Mouse (Mus musculus): Measurements from ENCODE around the gene Lhpp. TPM values are rescaled to one million over a fixed set of nuclear protein-coding genes. Genes with fewer than 3 reads are reported as not detected.
A peak's percentile ranks its signal among the peaks of the same experiment; 100 is the strongest.

Gene Lhpp
- polyA plus RNA-seq, 1 experiment from 2014 or later, result 15.1 TPM

GRCm38 (mm10) chr7:132703515-132704309 is 93.3 kb downstream of the Lhpp start:
- DNase-seq (ENCODE audit: low spot score) (no peak), ATAC-seq (replicated peaks; ENCODE audit: low FRiP score) (no peak)
- Histone ChIP-seq H3K9ac (ENCODE audit: low read length) (no peak overlapping the region), H3K9me3 (ENCODE audit: control insufficient read depth, low read length) (no peaks in the 10 kb centered on the region), H3K4me2 (ENCODE audit: low read depth, low read length, severe bottlenecking) (no peak overlapping the region), H3K27me3 (ENCODE audit: control insufficient read depth, insufficient read depth, low read length) (no peaks in the 10 kb centered on the region), H3K36me3 (ENCODE audit: control insufficient read depth, insufficient read depth, low read length) (no peaks in the 10 kb centered on the region), H3K27ac (ENCODE audit: low read depth, low read length) (no peak overlapping the region), H3K4me1 (replicated peaks; ENCODE audit: control insufficient read depth, insufficient read depth, low read length) (no peaks in the 10 kb centered on the region), H3K4me3 (ENCODE audit: low read depth, low read length) (no peak overlapping the region)
- WGBS, result 85% methylated on average over 9 of the region's 9 CpGs

DNA sequence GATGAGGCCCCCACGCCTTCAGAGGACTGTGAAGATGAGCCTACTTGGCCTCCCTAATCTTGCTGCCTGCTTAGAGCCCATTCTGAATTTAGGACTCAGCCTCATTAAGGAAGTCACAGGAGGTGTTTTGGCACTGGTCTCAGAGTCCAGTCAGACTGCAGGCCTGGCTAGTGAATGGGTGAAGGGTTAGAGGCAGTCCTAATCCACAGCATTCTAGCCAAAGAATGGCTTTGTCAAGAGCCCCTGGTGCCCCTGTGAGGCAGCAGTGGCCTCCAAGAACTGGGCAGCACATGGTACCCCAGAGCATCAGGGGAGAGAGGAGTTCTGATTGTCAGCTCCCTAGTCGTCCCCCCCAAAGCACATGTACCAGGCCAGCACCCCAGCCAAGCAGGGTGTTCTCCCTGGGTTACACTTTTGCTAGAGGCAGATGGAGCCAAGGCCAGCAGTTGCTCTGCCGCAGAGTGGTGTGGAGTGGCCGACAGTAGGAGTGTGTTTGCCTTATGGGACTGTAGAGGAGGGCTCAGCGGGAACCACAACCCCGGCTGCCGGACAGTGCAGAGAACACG is 94.0 kb downstream of the Lhpp start:
- Histone ChIP-seq H3K9me3 (ENCODE audit: control insufficient read depth, low read length) (no peaks in the 10 kb centered on the region), H3K4me2 (ENCODE audit: low read depth, low read length, severe bottlenecking) (no peak overlapping the region), H3K27ac (ENCODE audit: low read depth, low read length) (no peak overlapping the region), H3K4me1 (replicated peaks; ENCODE audit: control insufficient read depth, insufficient read depth, low read length) (no peaks in the 10 kb centered on the region), H3K36me3 (ENCODE audit: control insufficient read depth, insufficient read depth, low read length) (no peaks in the 10 kb centered on the region), H3K4me3 (ENCODE audit: low read depth, low read length) (no peak overlapping the region), H3K27me3 (ENCODE audit: control insufficient read depth, insufficient read depth, low read length) (no peaks in the 10 kb centered on the region), H3K9ac (ENCODE audit: low read length) (no peak overlapping the region)
- no peak for ATAC-seq (replicated peaks; ENCODE audit: low FRiP score)
- 88% methylated on average over 8 of the region's 8 CpGs for WGBS
- no peak for DNase-seq (ENCODE audit: low spot score)

DNA sequence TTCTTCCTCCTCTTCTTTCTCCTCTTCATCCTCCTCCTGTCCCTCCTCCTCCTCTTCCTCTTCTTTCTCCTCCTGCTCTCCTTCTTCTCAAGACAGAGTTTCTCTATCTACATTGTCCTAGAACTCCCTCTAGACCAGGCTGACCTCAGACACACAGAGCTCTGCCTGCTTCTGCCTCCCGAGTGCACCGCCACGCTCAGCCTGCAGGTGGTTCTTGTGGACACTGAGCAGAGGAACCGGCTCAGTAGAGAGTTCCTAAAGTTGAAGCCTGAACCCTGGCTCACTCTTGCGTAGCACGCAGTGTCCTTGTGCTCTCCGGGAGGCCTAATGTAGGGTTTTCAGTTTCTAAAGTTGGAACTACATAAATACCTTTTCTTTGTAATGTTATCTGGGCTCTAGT is 94.7 kb downstream of the Lhpp start:
- Histone ChIP-seq H3K4me3 (ENCODE audit: low read depth, low read length) (no peak overlapping the region), H3K36me3 (ENCODE audit: control insufficient read depth, insufficient read depth, low read length) (no peaks in the 10 kb centered on the region), H3K27me3 (ENCODE audit: control insufficient read depth, insufficient read depth, low read length) (no peaks in the 10 kb centered on the region), H3K9ac (ENCODE audit: low read length) (no peak overlapping the region), H3K4me2 (ENCODE audit: low read depth, low read length, severe bottlenecking) (no peak overlapping the region), H3K9me3 (ENCODE audit: control insufficient read depth, low read length) (no peaks in the 10 kb centered on the region), H3K27ac (ENCODE audit: low read depth, low read length) (no peak overlapping the region), H3K4me1 (replicated peaks; ENCODE audit: control insufficient read depth, insufficient read depth, low read length) (no peaks in the 10 kb centered on the region)
- no peak for DNase-seq (ENCODE audit: low spot score)
- 90% methylated on average over 7 of the region's 7 CpGs for WGBS
- no peak for ATAC-seq (replicated peaks; ENCODE audit: low FRiP score)

DNA sequence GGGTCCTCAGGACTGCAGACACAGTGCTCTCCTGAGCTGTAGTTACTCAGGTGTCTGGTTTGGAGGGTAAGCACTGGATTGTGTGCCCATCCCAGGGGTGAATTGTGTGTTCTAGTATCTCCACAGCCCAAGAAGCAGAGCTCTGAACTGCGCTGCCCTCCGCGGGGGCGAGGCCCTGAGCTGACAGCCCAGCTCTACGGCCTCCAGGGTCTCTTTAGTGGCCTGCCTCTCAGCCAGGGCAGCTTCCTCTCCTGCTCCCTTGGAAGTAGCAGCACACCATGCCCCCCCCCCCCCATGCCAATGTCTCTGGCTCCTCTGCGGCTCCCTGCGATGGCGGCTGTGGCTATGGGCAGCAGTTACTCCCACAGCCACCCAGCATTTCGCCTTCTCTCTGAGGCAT is 101.1 kb downstream of the Lhpp start:
- H3K4me3 ChIP-seq (ENCODE audit: low read depth, low read length), result no peak overlapping the region
- no peak for ATAC-seq (replicated peaks; ENCODE audit: low FRiP score)
- H3K27me3 ChIP-seq (ENCODE audit: control insufficient read depth, insufficient read depth, low read length), result no peaks in the 10 kb centered on the region
- DNase-seq (ENCODE audit: low spot score), result no peak
- no peak overlapping the region for H3K27ac ChIP-seq (ENCODE audit: low read depth, low read length)
- H3K9ac ChIP-seq (ENCODE audit: low read length), result peak overlapping the region; percentile 1; the same call in 1 of the 2 replicates
- no peaks in the 10 kb centered on the region for H3K9me3 ChIP-seq (ENCODE audit: control insufficient read depth, low read length)
- H3K36me3 ChIP-seq (ENCODE audit: control insufficient read depth, insufficient read depth, low read length), result peaks cover 2% of the 10 kb centered on the region
- no peak overlapping the region for H3K4me2 ChIP-seq (ENCODE audit: low read depth, low read length, severe bottlenecking)
- H3K4me1 ChIP-seq (replicated peaks; ENCODE audit: control insufficient read depth, insufficient read depth, low read length), result peaks cover 11% of the 10 kb centered on the region
- 86% methylated on average over 9 of the region's 9 CpGs for WGBS

DNA sequence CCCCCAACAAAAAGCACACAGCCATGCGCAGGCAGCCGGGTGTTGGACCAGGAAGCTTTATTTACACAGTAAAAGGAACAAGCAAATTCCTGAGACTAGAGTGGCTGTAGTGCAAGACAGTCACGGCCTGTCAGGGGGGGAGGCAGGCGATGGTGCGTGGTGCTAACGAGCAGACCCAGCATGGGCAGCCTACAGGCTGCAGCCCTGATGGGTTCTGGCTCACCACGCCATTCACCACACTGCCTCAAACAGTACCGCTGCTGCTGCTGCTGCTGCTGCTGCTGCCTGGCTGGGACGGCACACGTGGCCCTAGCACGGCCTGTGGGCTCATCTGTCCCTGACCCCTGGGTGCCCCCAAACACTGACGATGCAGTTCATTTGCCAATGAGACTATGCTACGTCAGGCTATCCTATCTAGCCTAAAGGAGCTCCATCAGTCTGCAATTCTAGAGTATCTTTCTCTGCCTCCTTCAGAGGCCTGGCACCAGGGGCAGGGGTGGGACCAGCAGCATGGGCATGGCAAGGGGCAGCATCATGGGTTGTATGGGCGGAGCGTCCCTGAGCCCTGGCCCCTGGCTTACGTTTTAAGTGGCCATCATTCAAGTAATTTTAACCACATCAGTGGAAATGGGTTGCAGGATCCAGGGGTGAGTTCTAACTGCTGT is 101.7 kb downstream of the Lhpp start:
- 50% methylated on average over 16 of the region's 16 CpGs for WGBS
- H3K27me3 ChIP-seq (ENCODE audit: control insufficient read depth, insufficient read depth, low read length), result no peaks in the 10 kb centered on the region
- no peaks in the 10 kb centered on the region for H3K9me3 ChIP-seq (ENCODE audit: control insufficient read depth, low read length)
- peaks cover 11% of the 10 kb centered on the region for H3K4me1 ChIP-seq (replicated peaks; ENCODE audit: control insufficient read depth, insufficient read depth, low read length)
- ATAC-seq (replicated peaks; ENCODE audit: low FRiP score) (no peak; the same call in 1 of the 2 replicates), DNase-seq (ENCODE audit: low spot score) (no peak)
- peaks cover 2% of the 10 kb centered on the region for H3K36me3 ChIP-seq (ENCODE audit: control insufficient read depth, insufficient read depth, low read length)
- H3K9ac ChIP-seq (ENCODE audit: low read length), result peak overlapping the region; percentile 1; the same call in 1 of the 2 replicates
- H3K27ac ChIP-seq (ENCODE audit: low read depth, low read length), result no peak overlapping the region
- H3K4me3 ChIP-seq (ENCODE audit: low read depth, low read length), result no peak overlapping the region
- H3K4me2 ChIP-seq (ENCODE audit: low read depth, low read length, severe bottlenecking), result no peak overlapping the region

DNA sequence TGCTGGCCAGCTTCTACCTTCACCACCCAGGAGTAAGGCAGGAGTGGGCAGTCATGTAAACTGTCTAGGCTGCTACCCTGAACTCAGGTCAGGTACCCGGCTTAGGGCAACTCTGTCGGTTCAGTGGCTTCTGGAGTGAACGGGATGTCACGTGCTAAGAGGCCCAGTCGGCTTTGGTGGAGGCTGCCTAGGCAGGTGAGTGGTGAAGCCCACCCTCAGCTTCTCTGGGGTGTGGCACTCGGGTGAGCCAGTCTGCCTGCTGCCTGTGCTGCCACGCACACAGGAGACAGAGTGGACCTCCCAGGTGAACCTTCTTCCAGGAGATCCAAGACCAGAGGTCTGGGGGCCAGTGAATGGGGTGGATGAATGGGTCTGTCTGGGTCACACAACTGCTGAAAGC is 102.5 kb downstream of the Lhpp start:
- H3K4me3 ChIP-seq (ENCODE audit: low read depth, low read length), result no peak overlapping the region
- H3K27me3 ChIP-seq (ENCODE audit: control insufficient read depth, insufficient read depth, low read length), result no peaks in the 10 kb centered on the region
- H3K4me1 ChIP-seq (replicated peaks; ENCODE audit: control insufficient read depth, insufficient read depth, low read length), result peaks cover 11% of the 10 kb centered on the region
- no peak overlapping the region for H3K4me2 ChIP-seq (ENCODE audit: low read depth, low read length, severe bottlenecking)
- WGBS, result 85% methylated on average over 7 of the region's 7 CpGs
- H3K36me3 ChIP-seq (ENCODE audit: control insufficient read depth, insufficient read depth, low read length), result peaks cover 2% of the 10 kb centered on the region
- no peaks in the 10 kb centered on the region for H3K9me3 ChIP-seq (ENCODE audit: control insufficient read depth, low read length)
- no peak for DNase-seq (ENCODE audit: low spot score)
- no peak overlapping the region for H3K9ac ChIP-seq (ENCODE audit: low read length)
- no peak for ATAC-seq (replicated peaks; ENCODE audit: low FRiP score)
- no peak overlapping the region for H3K27ac ChIP-seq (ENCODE audit: low read depth, low read length)

- H3K9me3 ChIP-seq (ENCODE audit: control insufficient read depth, low read length), result no peaks in the 10 kb centered on the region
- peaks cover 2% of the 10 kb centered on the region for H3K36me3 ChIP-seq (ENCODE audit: control insufficient read depth, insufficient read depth, low read length)
- WGBS, result 80% methylated on average over 8 of the region's 8 CpGs
- H3K27ac ChIP-seq (ENCODE audit: low read depth, low read length), result peak overlapping the region; percentile 48; the same call in 1 of the 2 replicates
- DNase-seq (ENCODE audit: low spot score), result no peak
- H3K4me2 ChIP-seq (ENCODE audit: low read depth, low read length, severe bottlenecking), result no peak overlapping the region
- ATAC-seq (replicated peaks; ENCODE audit: low FRiP score), result no peak
- H3K27me3 ChIP-seq (ENCODE audit: control insufficient read depth, insufficient read depth, low read length), result no peaks in the 10 kb centered on the region
- H3K4me3 ChIP-seq (ENCODE audit: low read depth, low read length), result no peak overlapping the region
- H3K4me1 ChIP-seq (replicated peaks; ENCODE audit: control insufficient read depth, insufficient read depth, low read length), result peaks cover 14% of the 10 kb centered on the region
- H3K9ac ChIP-seq (ENCODE audit: low read length), result no peak overlapping the region
Measured at GRCm38 (mm10) chr7:132713483-132714126, 103.2 kb downstream of the Lhpp start.

DNA sequence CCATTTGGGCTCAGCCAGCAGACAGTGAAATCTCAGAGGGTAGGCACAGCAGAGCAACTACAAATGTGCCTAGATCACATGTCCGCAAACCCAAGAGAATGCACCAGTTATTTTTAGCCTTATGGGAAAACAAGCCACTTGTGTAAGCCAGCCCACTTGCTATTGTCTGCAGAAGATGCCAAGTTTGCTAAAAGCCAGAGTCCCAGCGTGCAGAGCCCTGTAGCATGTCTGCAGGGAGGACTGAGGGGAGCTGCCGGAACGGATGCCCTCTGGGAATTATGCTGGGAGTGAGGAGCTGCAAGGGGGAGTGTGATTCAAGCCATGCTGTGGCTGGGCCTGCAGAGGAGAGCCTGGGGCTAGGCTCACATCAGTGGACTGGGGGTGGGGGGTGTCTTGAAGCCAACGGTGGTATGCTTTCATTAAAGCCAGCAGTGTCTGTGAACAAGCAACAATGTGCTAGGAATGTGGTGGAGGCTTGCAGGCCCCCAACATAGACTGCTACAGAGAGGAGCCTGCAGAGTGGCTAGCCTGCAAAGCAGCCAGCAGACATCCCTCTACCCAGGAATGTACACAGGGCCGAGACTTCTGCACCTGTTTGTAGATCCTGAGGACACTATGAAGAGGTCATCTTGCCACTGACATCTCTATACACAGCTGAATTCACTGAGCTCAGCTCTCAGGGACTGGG is 103.9 kb downstream of the Lhpp start:
- 43% methylated on average over 6 of the region's 6 CpGs for WGBS
- Histone ChIP-seq H3K9ac (ENCODE audit: low read length) (peak overlapping the region; percentile 10), H3K27me3 (ENCODE audit: control insufficient read depth, insufficient read depth, low read length) (no peaks in the 10 kb centered on the region), H3K4me1 (replicated peaks; ENCODE audit: control insufficient read depth, insufficient read depth, low read length) (peaks cover 15% of the 10 kb centered on the region), H3K27ac (ENCODE audit: low read depth, low read length) (peak overlapping the region; percentile 48), H3K4me3 (ENCODE audit: low read depth, low read length) (no peak overlapping the region), H3K4me2 (ENCODE audit: low read depth, low read length, severe bottlenecking) (no peak overlapping the region), H3K9me3 (ENCODE audit: control insufficient read depth, low read length) (no peaks in the 10 kb centered on the region), H3K36me3 (ENCODE audit: control insufficient read depth, insufficient read depth, low read length) (peaks cover 2% of the 10 kb centered on the region)
- DNase-seq (ENCODE audit: low spot score) (no peak), ATAC-seq (replicated peaks; ENCODE audit: low FRiP score) (0 out of 2 replicates have a peak, but pooled peaks have one; percentile 16)
